Mouse (Mus musculus) kidney, postnatal 14 days (tissue): Measurements from ENCODE around the gene Fuz.

Experiments
- DNase-seq: peaks from one replicate; pipeline ENCODE4 v3.0.0; 2022; ENCODE audit warnings: mixed read lengths

Gene Fuz

GRCm38 (mm10) chr7:44929204-44930151 lies 33.6 kb downstream of the Fuz start, which contains the start of gene Ap2a1:
Ap2a1 (minus strand) TSS chr7:44929496.
- DNase-seq = peak; percentile 100

DNA sequence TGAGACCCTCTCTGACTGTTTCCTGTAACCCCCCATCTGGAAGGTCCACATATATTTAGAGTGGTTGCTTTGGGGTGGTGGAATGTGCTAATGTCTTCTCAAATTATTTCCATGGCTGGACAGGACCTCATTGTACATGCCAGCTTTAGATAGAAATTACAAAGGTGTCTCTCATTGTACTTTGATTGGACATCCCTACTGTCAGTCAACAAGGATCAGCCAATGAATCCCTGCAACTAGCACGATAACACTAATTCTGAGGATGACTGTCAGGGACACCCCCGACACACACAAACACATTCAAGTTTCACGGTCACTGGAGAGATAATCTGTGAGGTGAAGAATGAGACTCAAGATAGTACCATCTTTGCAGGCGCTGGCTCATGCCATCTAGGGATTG lies 42.8 kb downstream of the Fuz start:
- no peak for DNase-seq

DNA sequence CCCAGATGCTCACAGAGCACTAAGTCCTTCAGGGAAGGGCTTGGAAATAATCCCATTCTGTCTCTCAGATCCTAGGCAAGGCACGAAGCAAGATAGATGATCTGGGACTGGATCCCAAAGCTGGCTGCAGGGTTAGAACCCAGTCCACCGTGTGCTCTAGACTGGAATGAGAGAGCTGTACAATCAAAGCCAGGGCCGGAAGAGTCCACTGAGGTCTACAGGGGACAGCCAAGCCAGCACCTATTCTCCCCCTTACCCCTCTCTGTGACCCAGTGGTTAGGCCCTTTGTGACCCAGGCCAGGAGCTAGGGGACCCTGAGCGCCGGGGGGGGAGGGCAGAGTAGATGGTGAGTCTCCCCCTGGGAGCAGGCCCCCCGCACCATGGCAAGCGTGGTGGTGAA lies 47.0 kb downstream of the Fuz start, which contains the start of gene Tsks:
Gene Tsks (plus strand): TSS at position 301 of the 400 bp plus-strand sequence.
- no peak for DNase-seq

GRCm38 (mm10) chr7:44949922-44950321 lies 54.0 kb downstream of the Fuz start:
- DNase-seq = no peak

GRCm38 (mm10) chr7:44951960-44952359 lies 56.1 kb downstream of the Fuz start:
- peak; percentile 84 for DNase-seq
